Mouse (Mus musculus) kidney, postnatal 0 days (tissue): ENCODE results near the gene Ndufc1. TPM values are rescaled to one million over a fixed set of nuclear protein-coding genes. Genes with fewer than 3 reads are reported as not detected.
"Not testable (repeated sequence)": the region's sequence is repeated elsewhere in the genome, so short reads cannot be mapped to it uniquely, and the experiment has no call there.

Experiments used
- ATAC-seq: fragments of 200-750 bp; cut with Nextera tagmentation; replicated peaks from 2 replicates; pipeline ENCODE4 v1.8.0; 2017; ENCODE audit warnings: low read depth, moderate number of reproducible peaks, moderate TSS enrichment, moderate library complexity; ENCODE audit not compliant: low FRiP score
- DNase-seq: peaks from one replicate; pipeline ENCODE4 v3.0.0-alpha.2; 2016; ENCODE audit warnings: low spot score
- H3K27ac ChIP-seq: fragments of 300-500 bp; sonication (generic); 2 replicates; pipeline ENCODE4 v1.5.1; 2014; ENCODE audit warnings: mild to moderate bottlenecking
- H3K27me3 ChIP-seq: fragments of 300-500 bp; sonication (generic); 2 replicates; pipeline ENCODE4 v1.6.1; 2014; ENCODE audit warnings: low read length, mixed read lengths; ENCODE audit not compliant: insufficient read depth
- H3K36me3 ChIP-seq: fragments of 300-500 bp; sonication (generic); 2 replicates; pipeline ENCODE4 v1.6.1; 2014; ENCODE audit warnings: low read length, mixed read lengths; ENCODE audit not compliant: insufficient read depth
- H3K4me1 ChIP-seq: fragments of 300-500 bp; sonication (generic); replicated peaks from 2 replicates; pipeline ENCODE4 v1.6.1; 2014; ENCODE audit warnings: antibody characterized with exemption, low read length, mixed read lengths; ENCODE audit not compliant: insufficient read depth
- H3K4me2 ChIP-seq: fragments of 300-500 bp; sonication (generic); 2 replicates; pipeline ENCODE4 v1.6.1; 2014; ENCODE audit warnings: mild to moderate bottlenecking, low read length, moderate library complexity, mixed read lengths
- H3K4me3 ChIP-seq: fragments of 300-500 bp; sonication (generic); replicated peaks from 2 replicates; pipeline ENCODE4 v1.5.1; 2014; ENCODE audit warnings: low read depth, low read length
- H3K9ac ChIP-seq: fragments of 300-500 bp; sonication (generic); 2 replicates; pipeline ENCODE4 v1.6.1; 2014; ENCODE audit warnings: low read depth, low read length
- H3K9me3 ChIP-seq: fragments of 300-500 bp; sonication (generic); replicated peaks from 2 replicates; pipeline ENCODE4 v1.6.1; 2016; ENCODE audit warnings: low read length, inconsistent platforms, mixed read lengths
- CTCF ChIP-seq: IDR thresholded peaks from 2 replicates; pipeline ENCODE4 v1.5.1; 2016; ENCODE audit warnings: antibody characterized with exemption, low read depth, mild to moderate bottlenecking, moderate library complexity
- WGBS: fragments of 180-500 bp; shearing (Covaris S2); extraction: QIAGEN DNeasy Blood & Tissue Kit; methylation state at CpG from one replicate; pipeline ENCODE4 v1.1.7; 2014; 5-methylcytosine and 5-hydroxymethylcytosine counted together
- polyA plus RNA-seq: library from polyadenylated mRNA; unstranded; fragments of >200 nt; fragmentation: Nextera tagmentation; extraction: Ambion mirVana; gene quantifications from 2 replicates; pipeline ENCODE4 v1.2.1, GENCODE M21; 2015

Gene Ndufc1
- polyA plus RNA-seq, 1 experiment from 2014 or later: 1,434 TPM

- no peak overlapping the region for H3K4me2 ChIP-seq
- no peaks in the 10 kb centered on the region for H3K4me1 ChIP-seq
- H3K27me3 ChIP-seq: no peaks in the 10 kb centered on the region
- no peak overlapping the region for H3K27ac ChIP-seq
- H3K9me3 ChIP-seq: no peaks in the 10 kb centered on the region
- TF ChIP-seq CTCF: no peak
- H3K9ac ChIP-seq: no peak overlapping the region
- WGBS: 52% methylated on average over 5 of the region's 5 CpGs
- ATAC-seq: no peak
- H3K36me3 ChIP-seq: no peaks in the 10 kb centered on the region
- DNase-seq: no peak
- no peak overlapping the region for H3K4me3 ChIP-seq
Measured at GRCm38 (mm10) chr3:51357078-51357477, 51.7 kb downstream of the Ndufc1 start.

GRCm38 (mm10) chr3:51354956-51355355 is 53.8 kb downstream of the Ndufc1 start:
- H3K4me3 ChIP-seq, H3K9me3 ChIP-seq, ATAC-seq, H3K4me2 ChIP-seq, H3K36me3 ChIP-seq, H3K4me1 ChIP-seq, H3K27ac ChIP-seq, DNase-seq, H3K27me3 ChIP-seq, H3K9ac ChIP-seq: not testable (repeated sequence)
- WGBS: 93% methylated on average over 6 of the region's 6 CpGs

Other genes with a start within 250 kb of the Ndufc1 start
- gene Noct, start 184.5 kb downstream of the Ndufc1 start, polyA plus RNA-seq: 6.0 and 7.1 TPM in 2 replicates
- 56.2 and 60.3 TPM in 2 replicates for gene Elf2, start 68.3 kb downstream of the Ndufc1 start, polyA plus RNA-seq
- 0.76 and 0.88 TPM in 2 replicates for gene Mgarp, start 12.2 kb downstream of the Ndufc1 start, polyA plus RNA-seq
- gene Naa15, start 6.2 kb upstream of the Ndufc1 start, polyA plus RNA-seq: 26.5 and 26.6 TPM in 2 replicates
- gene Rab33b, start 74.9 kb upstream of the Ndufc1 start, polyA plus RNA-seq: 21.6 and 21.9 TPM in 2 replicates
- 2.0 and 2.4 TPM in 2 replicates for gene Setd7, start 151.9 kb upstream of the Ndufc1 start, polyA plus RNA-seq